Mouse (Mus musculus) limb, embryonic 14.5 days (tissue): ENCODE data around the gene Sacm1l. TPM values are rescaled to one million over a fixed set of nuclear protein-coding genes. Genes with fewer than 3 reads are reported as not detected.

Experiments
- ATAC-seq: fragments of 200-750 bp; cut with Nextera tagmentation; 2 replicates; pipeline ENCODE4 v1.8.0; 2017; ENCODE audit warnings: low read depth, moderate number of reproducible peaks, moderate TSS enrichment; ENCODE audit not compliant: low FRiP score
- DNase-seq: peaks from one replicate; pipeline ENCODE4 v3.0.0-alpha.2; 2015; ENCODE audit warnings: low spot score
- H3K27ac ChIP-seq: fragments of 300-500 bp; sonication (generic); replicated peaks from 2 replicates; pipeline ENCODE4 v1.5.1; 2014; ENCODE audit warnings: low read depth, mild to moderate bottlenecking, low read length, moderate library complexity, mixed read lengths
- H3K27me3 ChIP-seq: fragments of 300-500 bp; sonication (generic); 2 replicates; pipeline ENCODE4 v1.6.1; 2014; ENCODE audit warnings: low read length, mixed read lengths; ENCODE audit not compliant: control insufficient read depth, insufficient read depth
- H3K36me3 ChIP-seq: fragments of 300-500 bp; sonication (generic); 2 replicates; pipeline ENCODE4 v1.6.1; 2014; ENCODE audit warnings: mild to moderate bottlenecking, low read length, moderate library complexity, mixed read lengths; ENCODE audit not compliant: control insufficient read depth, insufficient read depth
- H3K4me1 ChIP-seq: fragments of 300-500 bp; sonication (generic); 2 replicates; pipeline ENCODE4 v1.6.1; 2014; ENCODE audit warnings: antibody characterized with exemption, low read length, mixed read lengths; ENCODE audit not compliant: control insufficient read depth, insufficient read depth
- H3K4me2 ChIP-seq: fragments of 300-500 bp; sonication (generic); replicated peaks from 2 replicates; pipeline ENCODE4 v1.6.1; 2014; ENCODE audit warnings: low read depth, mild to moderate bottlenecking, low read length, moderate library complexity; ENCODE audit not compliant: severe bottlenecking
- H3K4me3 ChIP-seq: fragments of 300-500 bp; sonication (generic); replicated peaks from 2 replicates; pipeline ENCODE4 v1.5.1; 2014; ENCODE audit warnings: low read length
- H3K9ac ChIP-seq: fragments of 300-500 bp; sonication (generic); 2 replicates; pipeline ENCODE4 v1.6.1; 2014; ENCODE audit warnings: mild to moderate bottlenecking, low read depth, low read length, moderate library complexity; ENCODE audit not compliant: severe bottlenecking
- H3K9me3 ChIP-seq: fragments of 300-500 bp; sonication (generic); 2 replicates; pipeline ENCODE4 v1.6.1; 2016; ENCODE audit warnings: low read length; ENCODE audit not compliant: control insufficient read depth
- POLR2A ChIP-seq: fragments of 200-500 bp; IDR thresholded peaks from 2 replicates; pipeline ENCODE4 v1.8.0; 2012; ENCODE audit warnings: inconsistent platforms, mild to moderate bottlenecking, moderate library complexity, borderline replicate concordance; ENCODE audit not compliant: insufficient read depth, insufficient read length; ENCODE audit errors: extremely low read depth
- WGBS: fragments of 180-500 bp; shearing (Covaris S2); extraction: QIAGEN DNeasy Blood & Tissue Kit; methylation state at CpG from one replicate; pipeline ENCODE4 v1.1.7; 2014; 5-methylcytosine and 5-hydroxymethylcytosine counted together
- polyA plus RNA-seq, 2 experiments: library from polyadenylated mRNA; depleted of rRNA in 1 of 2; stranded (reverse) in 1 of 2; unstranded in 1 of 2; fragments of >200 nt; fragmentation: Nextera tagmentation in 1 of 2; extraction: Ambion mirVana in 1 of 2; gene quantifications; 2 replicates each; pipeline versions ENCODE4 v1.2.1 to v1.2.3; 2012 to 2014

The Sacm1l gene
- polyA plus RNA-seq, 2 experiments = 25.2 to 50.2 TPM

GRCm38 (mm10) chr9:123508986-123509385 lies 20.6 kb upstream of the Sacm1l start:
- no peaks in the 10 kb centered on the region for H3K27me3 ChIP-seq
- peaks cover 44% of the 10 kb centered on the region for H3K36me3 ChIP-seq
- no peak overlapping the region for H3K4me2 ChIP-seq
- no peaks in the 10 kb centered on the region for H3K4me1 ChIP-seq
- ATAC-seq (no peak), DNase-seq (no peak)
- H3K9me3 ChIP-seq = no peaks in the 10 kb centered on the region
- TF ChIP-seq POLR2A = no peak
- H3K9ac ChIP-seq = no peak overlapping the region
- no peak overlapping the region for H3K27ac ChIP-seq
- H3K4me3 ChIP-seq = no peak overlapping the region
- 86% methylated on average over 2 of the region's 2 CpGs for WGBS

GRCm38 (mm10) chr9:123509638-123510604 lies 19.6 kb upstream of the Sacm1l start:
- Histone ChIP-seq H3K9me3 (no peaks in the 10 kb centered on the region), H3K27me3 (no peaks in the 10 kb centered on the region), H3K27ac (no peak overlapping the region), H3K4me1 (peaks cover 3% of the 10 kb centered on the region; the same call in 1 of the 2 replicates), H3K9ac (no peak overlapping the region), H3K4me2 (no peak overlapping the region), H3K36me3 (peaks cover 44% of the 10 kb centered on the region), H3K4me3 (no peak overlapping the region)
- DNase-seq (no peak), ATAC-seq (no peak)
- TF ChIP-seq POLR2A = no peak
- 76% methylated on average over 8 of the region's 8 CpGs for WGBS

- no peaks in the 10 kb centered on the region for H3K27me3 ChIP-seq
- peaks cover 40% of the 10 kb centered on the region for H3K36me3 ChIP-seq
- 85% methylated on average over 5 of the region's 5 CpGs for WGBS
- ATAC-seq (no peak), DNase-seq (no peak)
- no peak for TF ChIP-seq POLR2A
- H3K9me3 ChIP-seq = no peaks in the 10 kb centered on the region
- no peak overlapping the region for H3K4me3 ChIP-seq
- peaks cover 3% of the 10 kb centered on the region; the same call in 1 of the 2 replicates for H3K4me1 ChIP-seq
- no peak overlapping the region for H3K9ac ChIP-seq
- H3K4me2 ChIP-seq = no peak overlapping the region
- H3K27ac ChIP-seq = no peak overlapping the region
These were observed 18.6 kb upstream of the Sacm1l start for GRCm38 (mm10) chr9:123510926-123511325.

GRCm38 (mm10) chr9:123512482-123512881 lies 17.1 kb upstream of the Sacm1l start:
- H3K4me3 ChIP-seq = no peak overlapping the region
- TF ChIP-seq POLR2A = no peak
- H3K4me1 ChIP-seq = peaks cover 3% of the 10 kb centered on the region; the same call in 1 of the 2 replicates
- H3K27ac ChIP-seq = no peak overlapping the region
- 75% methylated on average over 2 of the region's 2 CpGs for WGBS
- H3K9ac ChIP-seq = no peak overlapping the region
- H3K4me2 ChIP-seq = no peak overlapping the region
- DNase-seq (no peak), ATAC-seq (no peak)
- no peaks in the 10 kb centered on the region for H3K9me3 ChIP-seq
- H3K36me3 ChIP-seq = peaks cover 53% of the 10 kb centered on the region
- no peaks in the 10 kb centered on the region for H3K27me3 ChIP-seq

- H3K27me3 ChIP-seq = no peaks in the 10 kb centered on the region
- no peak overlapping the region for H3K27ac ChIP-seq
- no peak for ATAC-seq
- H3K4me1 ChIP-seq = peaks cover 3% of the 10 kb centered on the region; the same call in 1 of the 2 replicates
- DNase-seq = no peak
- H3K4me3 ChIP-seq = no peak overlapping the region
- H3K9ac ChIP-seq = no peak overlapping the region
- no peak for TF ChIP-seq POLR2A
- H3K4me2 ChIP-seq = no peak overlapping the region
- H3K9me3 ChIP-seq = no peaks in the 10 kb centered on the region
- H3K36me3 ChIP-seq = peaks cover 75% of the 10 kb centered on the region
- 82% methylated on average over 2 of the region's 2 CpGs for WGBS
These were observed 14.5 kb upstream of the Sacm1l start for GRCm38 (mm10) chr9:123515087-123515486.
